Mouse (Mus musculus) kidney, embryonic 15.5 days (tissue): ENCODE data around the gene Ush1c. TPM values are rescaled to one million over a fixed set of nuclear protein-coding genes. Genes with fewer than 3 reads are reported as not detected.

Experiments used
- ATAC-seq: fragments of 200-750 bp; cut with Nextera tagmentation; replicated peaks from 2 replicates; pipeline ENCODE4 v1.8.0; 2017; ENCODE audit warnings: moderate TSS enrichment; ENCODE audit not compliant: low FRiP score
- H3K27ac ChIP-seq: fragments of 300-500 bp; sonication (generic); 2 replicates; pipeline ENCODE4 v1.5.1; 2015; ENCODE audit warnings: mild to moderate bottlenecking, inconsistent platforms
- H3K27me3 ChIP-seq: fragments of 300-500 bp; sonication (generic); 2 replicates; pipeline ENCODE4 v1.6.1; 2015; ENCODE audit warnings: inconsistent platforms
- H3K36me3 ChIP-seq: fragments of 300-500 bp; sonication (generic); 2 replicates; pipeline ENCODE4 v1.6.1; 2015; ENCODE audit warnings: inconsistent platforms
- H3K4me1 ChIP-seq: fragments of 300-500 bp; sonication (generic); 2 replicates; pipeline ENCODE4 v1.6.1; 2015; ENCODE audit warnings: inconsistent platforms
- H3K4me2 ChIP-seq: fragments of 300-500 bp; sonication (generic); 2 replicates; pipeline ENCODE4 v1.6.1; 2015; ENCODE audit warnings: moderate library complexity, mild to moderate bottlenecking, inconsistent platforms
- H3K4me3 ChIP-seq: fragments of 300-500 bp; sonication (generic); replicated peaks from 2 replicates; pipeline ENCODE4 v1.5.1; 2015; ENCODE audit warnings: mild to moderate bottlenecking, inconsistent platforms
- H3K9ac ChIP-seq: fragments of 300-500 bp; sonication (generic); 2 replicates; pipeline ENCODE4 v1.6.1; 2015; ENCODE audit warnings: mild to moderate bottlenecking, inconsistent platforms
- H3K9me3 ChIP-seq: fragments of 300-500 bp; sonication (generic); replicated peaks from 2 replicates; pipeline ENCODE4 v1.6.1; 2016; ENCODE audit warnings: inconsistent platforms
- WGBS: fragments of 180-500 bp; shearing (Covaris S2); methylation state at CpG from one replicate; pipeline ENCODE4 v1.1.7; 2015; ENCODE audit warnings: mixed read lengths; 5-methylcytosine and 5-hydroxymethylcytosine counted together
- polyA plus RNA-seq: library from polyadenylated mRNA; unstranded; fragments of >200 nt; fragmentation: Nextera tagmentation; extraction: Ambion mirVana; gene quantifications from 2 replicates; pipeline ENCODE4 v1.2.1, GENCODE M21; 2015

Ush1c gene
- 13.8 and 14.5 TPM in 2 replicates for polyA plus RNA-seq

DNA sequence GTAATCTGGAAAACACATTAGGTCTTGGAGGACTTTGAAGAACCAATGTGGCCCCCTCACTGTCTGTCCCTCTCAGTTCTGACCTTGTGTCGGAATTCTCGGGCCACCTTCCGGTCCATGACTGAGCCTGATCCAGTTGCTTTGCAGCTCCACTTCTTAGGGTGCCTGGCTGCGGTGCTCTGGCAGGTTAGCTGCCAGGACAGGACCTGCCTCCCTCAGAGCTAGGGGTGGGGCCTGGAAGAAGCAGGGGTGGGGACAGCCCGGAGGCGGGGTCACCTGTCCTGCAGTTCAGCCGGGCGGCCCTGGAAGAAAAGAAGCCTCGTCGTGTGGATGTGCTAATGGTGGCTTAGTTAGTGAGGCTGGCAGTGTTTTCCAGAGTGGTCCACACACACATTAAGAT is at the start of gene Ush1c:
Gene Ush1c, minus strand, starts transcription at position 158 of the 400 bp plus-strand sequence.
- Histone ChIP-seq H3K27me3 (no peaks in the 10 kb centered on the region), H3K36me3 (no peaks in the 10 kb centered on the region), H3K4me3 (peak within 1 kb of the TSS; percentile 17), H3K27ac (peak within 1 kb of the TSS; percentile 54), H3K9me3 (no peaks in the 10 kb centered on the region), H3K4me2 (peak within 1 kb of the TSS; percentile 35), H3K4me1 (peaks cover 39% of the 10 kb centered on the region), H3K9ac (0 out of 2 replicates have a peak within 1 kb of the TSS, but pooled peaks have one; percentile 10)
- peak; percentile 59; the same call in 1 of the 2 replicates for ATAC-seq
- WGBS, result 16% methylated on average over 10 of the region's 10 CpGs

GRCm38 (mm10) chr7:46287051-46287450 is 48.7 kb upstream of the Ush1c start:
- Histone ChIP-seq H3K4me2 (no peak overlapping the region), H3K27me3 (peaks cover 17% of the 10 kb centered on the region), H3K9ac (no peak overlapping the region), H3K36me3 (no peaks in the 10 kb centered on the region), H3K27ac (no peak overlapping the region), H3K9me3 (no peaks in the 10 kb centered on the region), H3K4me1 (0 out of 2 replicates have a peak, but pooled peaks cover 6% of the 10 kb centered on the region), H3K4me3 (no peak overlapping the region)
- ATAC-seq, result no peak
- WGBS, result 34% methylated on average over 8 of the region's 8 CpGs

DNA sequence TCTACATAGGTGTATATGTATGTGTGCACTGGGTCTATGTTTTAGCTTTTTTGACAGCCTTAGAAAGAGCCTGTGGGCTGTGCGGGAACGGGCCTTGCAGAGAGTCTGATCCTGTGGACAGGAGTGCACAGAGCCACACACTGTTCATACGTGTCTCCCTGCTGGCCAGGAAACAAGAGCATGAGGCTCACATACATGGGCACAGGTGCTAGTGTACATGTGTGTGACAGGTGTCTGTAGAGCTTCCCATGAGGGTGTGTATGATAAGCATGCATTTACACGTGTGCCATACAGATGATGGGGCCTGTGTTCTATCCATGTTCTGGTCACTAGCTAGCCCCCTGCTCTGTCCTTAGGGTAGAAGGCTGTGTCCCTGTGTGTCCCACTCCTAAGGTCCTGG is 48.1 kb upstream of the Ush1c start:
- H3K4me3 ChIP-seq, result no peak overlapping the region
- H3K9me3 ChIP-seq, result no peaks in the 10 kb centered on the region
- H3K9ac ChIP-seq, result no peak overlapping the region
- 86% methylated on average over 4 of the region's 4 CpGs for WGBS
- peaks cover 22% of the 10 kb centered on the region for H3K27me3 ChIP-seq
- no peak for ATAC-seq
- H3K4me2 ChIP-seq, result no peak overlapping the region
- H3K4me1 ChIP-seq, result 0 out of 2 replicates have a peak, but pooled peaks cover 6% of the 10 kb centered on the region
- H3K36me3 ChIP-seq, result no peaks in the 10 kb centered on the region
- no peak overlapping the region for H3K27ac ChIP-seq

- peaks cover 29% of the 10 kb centered on the region for H3K27me3 ChIP-seq
- no peaks in the 10 kb centered on the region for H3K36me3 ChIP-seq
- H3K9ac ChIP-seq, result no peak overlapping the region
- 85% methylated on average over 12 of the region's 12 CpGs for WGBS
- no peaks in the 10 kb centered on the region for H3K9me3 ChIP-seq
- ATAC-seq, result no peak
- no peak overlapping the region for H3K4me3 ChIP-seq
- H3K27ac ChIP-seq, result no peak overlapping the region
- H3K4me1 ChIP-seq, result 0 out of 2 replicates have a peak, but pooled peaks cover 6% of the 10 kb centered on the region
- H3K4me2 ChIP-seq, result no peak overlapping the region
Observed at GRCm38 (mm10) chr7:46285161-46285839, 47.0 kb upstream of the Ush1c start.

GRCm38 (mm10) chr7:46283681-46284080 is 45.4 kb upstream of the Ush1c start:
- no peaks in the 10 kb centered on the region for H3K36me3 ChIP-seq
- peaks cover 38% of the 10 kb centered on the region for H3K27me3 ChIP-seq
- no peak overlapping the region for H3K4me2 ChIP-seq
- no peaks in the 10 kb centered on the region for H3K9me3 ChIP-seq
- H3K4me3 ChIP-seq, result no peak overlapping the region
- 0 out of 2 replicates have a peak, but pooled peaks cover 6% of the 10 kb centered on the region for H3K4me1 ChIP-seq
- 55% methylated on average over 10 of the region's 10 CpGs for WGBS
- no peak overlapping the region for H3K27ac ChIP-seq
- ATAC-seq, result no peak
- H3K9ac ChIP-seq, result no peak overlapping the region

DNA sequence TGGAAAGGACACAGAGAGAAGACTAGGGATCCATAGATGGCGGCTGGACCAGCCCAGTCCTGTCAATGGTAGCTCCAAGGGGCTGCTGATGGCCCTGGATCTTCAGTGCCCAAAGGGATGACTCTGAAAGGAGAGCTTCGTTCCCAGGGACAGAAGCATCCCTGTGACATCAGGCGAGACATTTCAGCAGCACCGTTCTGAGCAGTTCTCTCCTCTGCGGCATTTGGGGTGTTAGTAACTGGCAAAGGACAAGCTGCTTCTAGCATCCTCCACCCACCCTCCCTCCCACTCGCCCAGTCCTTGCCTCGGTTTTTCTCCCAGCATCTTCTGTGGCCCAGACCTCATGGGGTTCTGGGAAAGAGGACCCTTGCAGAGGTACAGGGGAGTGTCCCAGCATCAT is 44.0 kb upstream of the Ush1c start:
- 69% methylated on average over 7 of the region's 7 CpGs for WGBS
- no peak overlapping the region for H3K27ac ChIP-seq

GRCm38 (mm10) chr7:46280896-46281295 is 42.6 kb upstream of the Ush1c start:
- Histone ChIP-seq H3K4me2 (no peak overlapping the region), H3K36me3 (no peaks in the 10 kb centered on the region), H3K4me1 (0 out of 2 replicates have a peak, but pooled peaks cover 6% of the 10 kb centered on the region), H3K27me3 (peaks cover 49% of the 10 kb centered on the region), H3K4me3 (no peak overlapping the region), H3K9me3 (no peaks in the 10 kb centered on the region), H3K27ac (no peak overlapping the region), H3K9ac (no peak overlapping the region)
- ATAC-seq, result no peak

More for the DNA sequence above, 44.0 kb upstream of the Ush1c start:
- H3K4me3 ChIP-seq, result no peak overlapping the region
- H3K4me1 ChIP-seq, result 0 out of 2 replicates have a peak, but pooled peaks cover 6% of the 10 kb centered on the region
- H3K27me3 ChIP-seq, result peaks cover 43% of the 10 kb centered on the region
- H3K4me2 ChIP-seq, result no peak overlapping the region
- no peak for ATAC-seq
- H3K9ac ChIP-seq, result no peak overlapping the region
- no peaks in the 10 kb centered on the region for H3K36me3 ChIP-seq
- H3K9me3 ChIP-seq, result no peaks in the 10 kb centered on the region

DNA sequence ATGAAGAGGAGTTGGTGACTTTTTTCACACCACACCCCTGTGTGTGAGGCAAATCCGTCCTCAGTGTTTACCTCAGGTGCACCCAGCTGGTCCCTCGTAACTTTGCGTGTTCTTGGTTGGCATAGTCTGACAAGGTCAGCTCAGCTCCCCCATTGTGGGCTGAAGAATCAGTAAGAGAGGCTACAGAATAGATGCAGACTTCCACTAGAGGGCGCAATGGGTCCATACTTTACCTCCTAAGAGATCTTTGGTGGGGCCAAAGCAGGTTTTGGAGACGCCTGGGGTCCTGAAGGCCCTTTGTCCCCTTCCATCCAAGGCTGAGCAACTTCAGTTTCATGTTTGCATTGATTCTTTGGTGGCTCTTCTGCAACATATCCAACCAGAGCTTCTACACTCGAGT is 41.6 kb upstream of the Ush1c start:
- peaks cover 49% of the 10 kb centered on the region for H3K27me3 ChIP-seq
- H3K4me1 ChIP-seq, result 0 out of 2 replicates have a peak, but pooled peaks cover 6% of the 10 kb centered on the region
- no peak for ATAC-seq
- H3K9ac ChIP-seq, result no peak overlapping the region
- 18% methylated on average over 6 of the region's 6 CpGs for WGBS
- no peak overlapping the region for H3K4me2 ChIP-seq
- H3K9me3 ChIP-seq, result no peaks in the 10 kb centered on the region
- H3K36me3 ChIP-seq, result no peaks in the 10 kb centered on the region
- no peak overlapping the region for H3K4me3 ChIP-seq
- H3K27ac ChIP-seq, result no peak overlapping the region

- WGBS, result 59% methylated on average over 5 of the region's 5 CpGs
- no peak for ATAC-seq
- Histone ChIP-seq H3K27ac (no peak overlapping the region), H3K4me1 (no peaks in the 10 kb centered on the region), H3K36me3 (no peaks in the 10 kb centered on the region), H3K4me2 (no peak overlapping the region), H3K9me3 (no peaks in the 10 kb centered on the region), H3K27me3 (peaks cover 27% of the 10 kb centered on the region), H3K9ac (no peak overlapping the region), H3K4me3 (no peak overlapping the region)
Observed at GRCm38 (mm10) chr7:46276156-46276555, 37.9 kb upstream of the Ush1c start.

GRCm38 (mm10) chr7:46251841-46252240 is 13.5 kb upstream of the Ush1c start:
- Histone ChIP-seq H3K27me3 (no peaks in the 10 kb centered on the region), H3K4me3 (no peak overlapping the region), H3K36me3 (no peaks in the 10 kb centered on the region), H3K9ac (no peak overlapping the region), H3K27ac (no peak overlapping the region), H3K4me2 (no peak overlapping the region), H3K4me1 (peaks cover 6% of the 10 kb centered on the region; the same call in 1 of the 2 replicates), H3K9me3 (no peaks in the 10 kb centered on the region)
- 93% methylated on average over 4 of the region's 4 CpGs for WGBS
- ATAC-seq, result no peak

DNA sequence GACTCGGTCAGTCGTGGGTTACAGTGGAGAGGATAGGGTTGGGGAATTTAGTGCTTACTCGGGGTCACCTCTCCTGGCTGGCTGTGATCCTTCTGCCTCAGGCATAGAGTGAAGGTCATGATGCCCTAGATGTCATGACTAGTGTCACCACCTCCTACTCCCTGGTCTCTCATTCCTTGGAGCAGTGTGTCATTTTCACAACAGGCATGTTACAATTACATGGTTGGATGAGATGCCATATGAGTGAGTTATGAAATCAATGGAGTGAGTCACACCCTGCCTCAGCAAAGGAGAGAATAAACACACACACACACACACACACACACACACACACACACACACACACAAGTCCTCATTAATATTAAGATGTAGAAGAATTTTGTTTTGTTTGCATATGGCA is 9.3 kb upstream of the Ush1c start:
- H3K4me3 ChIP-seq, result no peak overlapping the region
- no peak overlapping the region for H3K27ac ChIP-seq
- ATAC-seq, result no peak
- H3K4me2 ChIP-seq, result no peak overlapping the region
- no peaks in the 10 kb centered on the region for H3K27me3 ChIP-seq
- H3K9ac ChIP-seq, result no peak overlapping the region
- WGBS, result 85% methylated on average over 3 of the region's 3 CpGs
- no peaks in the 10 kb centered on the region for H3K4me1 ChIP-seq
- H3K9me3 ChIP-seq, result no peaks in the 10 kb centered on the region
- no peaks in the 10 kb centered on the region for H3K36me3 ChIP-seq

DNA sequence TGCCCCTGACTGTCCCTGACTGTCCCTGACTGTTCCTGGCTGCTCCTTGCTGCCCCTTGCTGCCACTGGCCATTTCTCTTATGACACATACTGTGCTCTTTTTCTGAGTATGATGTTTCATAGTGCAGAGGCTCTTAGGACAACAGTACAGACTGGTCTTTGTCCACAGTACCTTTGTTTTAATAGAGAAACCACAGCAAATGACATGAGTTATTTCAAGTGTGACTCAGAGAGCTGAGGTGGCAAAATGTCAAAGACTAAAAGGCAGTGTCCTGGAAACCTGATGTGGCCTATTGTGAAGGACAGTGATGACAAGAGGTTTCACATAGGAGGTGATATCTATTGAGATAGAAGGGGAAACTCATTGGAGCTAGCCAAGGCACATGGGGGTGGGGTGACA is 8.6 kb upstream of the Ush1c start:
- H3K9me3 ChIP-seq, result no peaks in the 10 kb centered on the region
- no peak overlapping the region for H3K4me3 ChIP-seq
- ATAC-seq, result no peak
- H3K36me3 ChIP-seq, result no peaks in the 10 kb centered on the region
- H3K4me2 ChIP-seq, result no peak overlapping the region
- no peak overlapping the region for H3K9ac ChIP-seq
- H3K4me1 ChIP-seq, result no peaks in the 10 kb centered on the region
- no peak overlapping the region for H3K27ac ChIP-seq
- H3K27me3 ChIP-seq, result no peaks in the 10 kb centered on the region

DNA sequence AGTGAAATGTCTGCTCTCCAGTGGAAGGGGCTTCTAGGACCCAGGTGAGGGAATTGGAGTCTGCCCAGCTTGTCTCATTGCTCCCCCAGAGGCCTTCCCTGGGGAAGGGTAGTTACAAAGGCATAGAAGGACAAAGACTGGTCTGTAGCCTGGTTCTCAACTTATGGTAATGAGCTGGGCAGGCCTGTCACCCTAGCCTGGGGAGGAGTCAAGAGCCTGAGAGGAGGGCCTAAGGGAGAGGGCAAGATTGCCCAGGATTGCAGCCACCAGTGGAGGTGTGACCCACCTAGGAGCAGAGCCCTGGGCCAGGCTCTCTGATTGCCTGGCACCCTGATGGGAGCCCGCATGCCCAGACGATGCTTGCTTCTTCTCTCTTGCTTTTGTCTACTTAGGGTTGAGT is 2.4 kb upstream of the Ush1c start, which contains the start of gene Otog:
Gene Otog, plus strand, starts transcription at position 292 of the 400 bp plus-strand sequence.
- no peak for ATAC-seq
- H3K4me1 ChIP-seq, result peaks cover 34% of the 10 kb centered on the region
- no peak within 1 kb of the TSS for H3K9ac ChIP-seq
- H3K4me2 ChIP-seq, result no peak within 1 kb of the TSS
- H3K36me3 ChIP-seq, result no peaks in the 10 kb centered on the region
- no peaks in the 10 kb centered on the region for H3K9me3 ChIP-seq
- no peaks in the 10 kb centered on the region for H3K27me3 ChIP-seq
- no peak within 1 kb of the TSS for H3K27ac ChIP-seq
- 40% methylated on average over 2 of the region's 2 CpGs for WGBS
- no peak within 1 kb of the TSS for H3K4me3 ChIP-seq
